In genomic region chr5:118504170-118504569, GRCm38 (mm10) we compare ENCODE assay signal across 10 mouse cellular contexts. TPM values are rescaled to one million over a fixed set of nuclear protein-coding genes. Genes with fewer than 3 reads are reported as not detected.
DNase-seq lines count a peak whose midpoint lies in the region; ATAC-seq and TF ChIP-seq lines count a peak whose summit lies in the region.
"Had no signal": no experiment of that assay in that cellular context is flagged by ENCODE, and none has a peak within 500 bp of the region (broad histone marks: within the 10 kb centered on the region; RNA-seq: fewer than 3 reads in every experiment).

No protein-coding gene starts in this region.

- TF ChIP-seq CTCF in lung, embryonic 14.5 days (IDR thresholded peaks at IDR 0.05; ENCODE audit: low read depth) = no peak
- TF ChIP-seq CTCF in cerebellum, adult 2 months (IDR thresholded peaks at IDR 0.05; ENCODE audit: borderline replicate concordance, insufficient read depth, low read depth, low read length) = no peak

- H3K27me3 ChIP-seq in lung, embryonic 14.5 days (ENCODE audit: insufficient read depth, low read length) = no peaks in the 10 kb centered on the region
- H3K27me3 ChIP-seq in midbrain, embryonic 15.5 days (replicated peaks) = no peaks in the 10 kb centered on the region
- H3K27me3 ChIP-seq in cerebellum, adult 2 months (ENCODE audit: control insufficient read depth, insufficient read depth, low read length) = no peaks in the 10 kb centered on the region; the same call in 1 of the 2 replicates
- H3K27me3 ChIP-seq: neural tube, embryonic 12.5 days had no signal

- H3K4me1 ChIP-seq in lung, embryonic 14.5 days (ENCODE audit: insufficient read depth) = 0 out of 2 replicates have a peak, but pooled peaks cover 2% of the 10 kb centered on the region
- no peaks in the 10 kb centered on the region for H3K4me1 ChIP-seq in midbrain, embryonic 15.5 days
- H3K4me1 ChIP-seq in cerebellum, adult 2 months (ENCODE audit: control insufficient read depth, insufficient read depth, low read length) = no peaks in the 10 kb centered on the region
- H3K4me1 ChIP-seq: neural tube, embryonic 12.5 days had no signal

- no peak overlapping the region for H3K4me3 ChIP-seq in lung, embryonic 14.5 days (ENCODE audit: low read depth, low read length)
- no peak overlapping the region for H3K4me3 ChIP-seq in midbrain, embryonic 15.5 days
- H3K4me3 ChIP-seq in cerebellum, adult 2 months (replicated peaks; ENCODE audit: insufficient read depth, low read depth, low read length) = no peak overlapping the region
- H3K4me3 ChIP-seq: midbrain, embryonic 10.5 days; neural tube, embryonic 12.5 days had no signal

- H3K9ac ChIP-seq in lung, embryonic 14.5 days = no peak overlapping the region
- no peak overlapping the region for H3K9ac ChIP-seq in midbrain, embryonic 15.5 days
- H3K9ac ChIP-seq: neural tube, embryonic 12.5 days had no signal

- peak; percentile 28 for DNase-seq in urinary bladder, postnatal 14 days (ENCODE audit: low spot score)
- DNase-seq in urinary bladder, postnatal 25 days (ENCODE audit: low spot score) = no peak
- peak; percentile 84 for DNase-seq in heart, postnatal 4 days
- peak; percentile 26 for DNase-seq in lung, embryonic 14.5 days
- no peak for DNase-seq in layer of hippocampus, postnatal 10 days (ENCODE audit: low spot score in 2 of 2)
- DNase-seq in cerebellum, adult 2 months = no peak
- DNase-seq: right cerebral cortex, postnatal 25 days had no signal

- H3K9me3 ChIP-seq in lung, embryonic 14.5 days (ENCODE audit: low read depth, low read length) = no peaks in the 10 kb centered on the region
- H3K9me3 ChIP-seq in midbrain, embryonic 15.5 days = no peaks in the 10 kb centered on the region
- H3K9me3 ChIP-seq: midbrain, embryonic 10.5 days; neural tube, embryonic 12.5 days had no signal

- TF ChIP-seq POLR2A in cerebellum, adult 2 months (IDR thresholded peaks at IDR 0.05; ENCODE audit: borderline replicate concordance, insufficient read depth, low read length) = no peak

- no peak for ATAC-seq in lung, embryonic 14.5 days (ENCODE audit: insufficient read depth)
- ATAC-seq in midbrain, embryonic 15.5 days (replicated peaks) = no peak

- no peaks in the 10 kb centered on the region for H3K36me3 ChIP-seq in lung, embryonic 14.5 days (ENCODE audit: insufficient read depth)
- H3K36me3 ChIP-seq in midbrain, embryonic 15.5 days (replicated peaks) = no peaks in the 10 kb centered on the region
- H3K36me3 ChIP-seq: midbrain, embryonic 10.5 days; neural tube, embryonic 12.5 days had no signal

- H3K4me2 ChIP-seq in lung, embryonic 14.5 days = no peak overlapping the region
- H3K4me2 ChIP-seq in midbrain, embryonic 15.5 days = no peak overlapping the region
- H3K4me2 ChIP-seq: neural tube, embryonic 12.5 days had no signal

- WGBS in lung, embryonic 14.5 days = 74% methylated on average over 10 of the region's 10 CpGs
- 91% methylated on average over 10 of the region's 10 CpGs for WGBS in midbrain, embryonic 15.5 days
- 82% methylated on average over 10 of the region's 10 CpGs for WGBS in cerebellum, adult 2 months

- H3K27ac ChIP-seq in lung, embryonic 14.5 days (ENCODE audit: low read depth) = no peak overlapping the region
- H3K27ac ChIP-seq in midbrain, embryonic 15.5 days = no peak overlapping the region
- H3K27ac ChIP-seq in cerebellum, adult 2 months (ENCODE audit: insufficient read depth, low read length) = no peak overlapping the region
- H3K27ac ChIP-seq: midbrain, embryonic 10.5 days; neural tube, embryonic 12.5 days had no signal

RNA-seq across cellular contexts. Expression of gene Med13l, which starts 56.3 kb away (rescaled TPM):
- 10 to 100 TPM; 38.5 to 40.9 TPM for total RNA-seq in heart, postnatal 4 days (2021)
- 11.9 and 14.1 TPM in 2 replicates for polyA plus RNA-seq in lung, embryonic 14.5 days (2014; fragmentation: Nextera tagmentation; extraction: Ambion mirVana)
- 10 to 100 TPM; 63.1 to 64.4 TPM for total RNA-seq in layer of hippocampus, postnatal 10 days (2021)
- polyA plus RNA-seq in midbrain, embryonic 15.5 days (2015; fragmentation: Nextera tagmentation; extraction: Ambion mirVana) = 17.3 and 17.9 TPM in 2 replicates
- polyA plus RNA-seq in cerebellum, adult 2 months (2012; rRNA removed) = 22.7 and 23.0 TPM in 2 replicates

Comparison
In these comparisons a context has a peak if more than half of its experiments do, and no peak if none do; other contexts are left out.
1. DNase-seq: peak in urinary bladder, postnatal 14 days (single experiment), heart, postnatal 4 days (single experiment) and lung, embryonic 14.5 days (single experiment); none in urinary bladder, postnatal 25 days (single experiment), layer of hippocampus, postnatal 10 days (0 of 2) and cerebellum, adult 2 months (0 of 2).